Mouse (Mus musculus) ES-Bruce4 (cell line): ENCODE data around the gene Sptbn4. TPM values are rescaled to one million over a fixed set of nuclear protein-coding genes. Genes with fewer than 3 reads are reported as not detected.

ENCODE experiments used
- H3K27ac ChIP-seq: 2 replicates; pipeline ENCODE4 v1.5.1; 2012; ENCODE audit warnings: low read length, inconsistent platforms; ENCODE audit not compliant: insufficient read depth
- H3K27me3 ChIP-seq: 2 replicates; pipeline ENCODE4 v1.6.1; 2012; ENCODE audit warnings: mild to moderate bottlenecking, low read length, inconsistent platforms; ENCODE audit not compliant: control insufficient read depth, poor library complexity, insufficient read depth, severe bottlenecking
- H3K36me3 ChIP-seq: 2 replicates; pipeline ENCODE4 v1.6.1; 2012; ENCODE audit warnings: inconsistent platforms, mild to moderate bottlenecking, low read length, moderate library complexity; ENCODE audit not compliant: control insufficient read depth, poor library complexity, insufficient read depth, severe bottlenecking
- H3K4me1 ChIP-seq: one replicate; pipeline ENCODE4 v1.8.1; 2011; ENCODE audit warnings: low read length; ENCODE audit not compliant: control insufficient read depth, insufficient read depth
- H3K4me3 ChIP-seq: 2 replicates; pipeline ENCODE4 v1.5.1; 2011; ENCODE audit warnings: low read depth, mild to moderate bottlenecking, low read length
- H3K9ac ChIP-seq: 2 replicates; pipeline ENCODE4 v1.6.1; 2012; ENCODE audit warnings: low read depth, mild to moderate bottlenecking, inconsistent platforms; ENCODE audit not compliant: poor library complexity, severe bottlenecking
- H3K9me3 ChIP-seq: replicated peaks from 2 replicates; pipeline ENCODE4 v1.6.1; 2012; ENCODE audit warnings: mild to moderate bottlenecking, low read length, inconsistent platforms; ENCODE audit not compliant: control insufficient read depth, poor library complexity, insufficient read depth, severe bottlenecking
- CTCF ChIP-seq: IDR thresholded peaks from one replicate; pipeline ENCODE4 v1.8.1; 2011; ENCODE audit warnings: low read depth, low read length
- EP300 ChIP-seq: IDR thresholded peaks from 2 replicates; pipeline ENCODE4 v1.6.1; 2011; ENCODE audit warnings: low read depth, low read length; ENCODE audit not compliant: insufficient read depth
- POLR2A ChIP-seq: IDR thresholded peaks from one replicate; pipeline ENCODE4 v1.8.1; 2011; ENCODE audit warnings: low read length; ENCODE audit not compliant: insufficient read depth
- polyA plus RNA-seq: library from polyadenylated mRNA; stranded (reverse); fragments of >200 nt; gene quantifications from 2 replicates; pipeline ENCODE4 v1.2.4, GENCODE M21; 2011; ENCODE audit warnings: low read depth; ENCODE audit not compliant: missing spikeins, insufficient read depth, insufficient read length

Sptbn4 gene
- polyA plus RNA-seq, 1 experiment = 6.0 TPM

DNA sequence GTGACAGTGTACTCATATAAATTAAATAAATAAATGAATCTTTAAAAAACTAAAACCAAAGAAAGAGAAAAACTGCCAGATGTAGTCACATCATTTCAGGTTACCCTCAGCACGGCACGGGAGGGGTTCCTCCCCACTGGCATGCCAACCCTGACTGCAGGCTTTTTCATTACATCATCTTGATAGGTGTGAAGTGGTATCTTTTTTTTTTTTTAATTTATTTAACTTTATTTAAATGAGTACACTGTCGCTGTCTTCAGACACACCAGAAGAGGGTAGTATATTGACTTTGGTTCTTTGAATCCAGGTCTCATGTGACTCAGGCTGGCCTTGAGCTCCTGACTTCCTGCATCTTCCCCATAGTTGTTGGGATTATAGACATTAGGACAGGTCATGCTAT, 7.8 kb upstream of the Sptbn4 start:
- Histone ChIP-seq H3K4me3 (no peak overlapping the region), H3K9me3 (no peaks in the 10 kb centered on the region), H3K9ac (no peak overlapping the region), H3K27me3 (no peaks in the 10 kb centered on the region), H3K4me1 (no peaks in the 10 kb centered on the region), H3K27ac (no peak overlapping the region), H3K36me3 (no peaks in the 10 kb centered on the region)
- no peak for TF ChIP-seq EP300
- TF ChIP-seq POLR2A = no peak
- TF ChIP-seq CTCF = no peak

DNA sequence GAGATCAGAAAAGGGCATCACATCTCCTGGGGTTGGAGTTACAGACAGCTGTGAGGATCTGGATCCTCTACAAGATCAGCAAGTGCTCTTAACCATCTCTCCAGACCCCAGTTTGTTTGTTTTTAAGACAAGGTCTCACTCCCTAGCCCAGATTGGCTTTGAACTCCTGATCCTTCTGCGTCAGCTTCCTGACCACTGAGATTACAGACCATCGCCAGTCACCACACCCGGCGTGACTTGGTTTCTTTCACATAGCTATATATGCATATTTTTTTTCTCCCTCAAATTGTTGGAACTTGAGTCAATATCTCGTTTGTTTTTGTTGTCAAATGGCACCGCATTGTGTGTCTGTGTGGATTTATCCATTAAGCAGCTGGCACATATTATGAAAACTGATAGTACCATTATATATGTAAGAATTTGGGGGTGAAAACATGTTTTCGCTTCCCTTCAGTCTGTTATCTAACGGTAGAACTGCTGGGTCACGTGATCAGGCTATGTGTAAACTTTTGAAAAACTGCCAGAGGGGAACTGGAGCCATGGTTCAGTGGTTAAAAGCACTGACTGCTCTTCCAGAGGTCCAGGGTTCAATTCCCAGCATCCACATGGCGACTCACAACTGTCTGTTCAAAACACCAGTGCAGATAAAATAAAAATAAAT, 7.1 kb upstream of the Sptbn4 start:
- no peak overlapping the region for H3K9ac ChIP-seq
- H3K36me3 ChIP-seq = no peaks in the 10 kb centered on the region
- H3K4me3 ChIP-seq = no peak overlapping the region
- H3K27ac ChIP-seq = no peak overlapping the region
- H3K27me3 ChIP-seq = no peaks in the 10 kb centered on the region
- no peaks in the 10 kb centered on the region for H3K9me3 ChIP-seq
- no peak for TF ChIP-seq EP300
- no peaks in the 10 kb centered on the region for H3K4me1 ChIP-seq

DNA sequence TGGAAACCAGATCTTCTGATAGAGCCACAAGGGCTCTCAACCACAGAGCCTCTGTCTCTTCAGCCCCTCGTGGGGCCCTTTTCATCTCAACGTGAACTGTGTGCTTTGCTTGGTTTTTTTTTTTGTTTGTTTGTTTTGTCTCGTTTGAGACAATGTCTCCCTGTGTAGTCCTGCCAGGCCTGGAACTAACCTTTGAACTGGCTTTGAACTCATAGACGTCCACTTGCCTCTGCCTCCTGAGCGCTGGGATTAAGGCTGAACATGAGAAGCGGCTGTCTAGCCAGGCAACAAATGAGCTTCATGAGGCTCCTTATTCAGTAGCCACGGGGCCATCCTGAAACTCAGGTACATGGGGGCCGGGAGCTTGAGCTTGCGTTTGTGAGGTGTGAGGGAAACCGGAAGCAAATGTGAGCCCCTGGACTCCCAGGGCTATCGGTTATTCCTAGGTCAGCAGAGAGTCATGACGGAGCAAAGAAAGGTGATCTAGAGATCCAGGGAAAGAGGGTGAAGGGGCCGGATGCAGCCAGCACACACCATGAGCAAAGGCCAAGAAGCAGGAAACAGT, 4.8 kb upstream of the Sptbn4 start:
- H3K27me3 ChIP-seq = no peaks in the 10 kb centered on the region
- no peaks in the 10 kb centered on the region for H3K9me3 ChIP-seq
- no peaks in the 10 kb centered on the region for H3K36me3 ChIP-seq
- H3K4me3 ChIP-seq = no peak overlapping the region
- H3K4me1 ChIP-seq = no peaks in the 10 kb centered on the region
- TF ChIP-seq EP300 (no peak), POLR2A (no peak), CTCF (no peak)
- no peak overlapping the region for H3K27ac ChIP-seq
- no peak overlapping the region for H3K9ac ChIP-seq

DNA sequence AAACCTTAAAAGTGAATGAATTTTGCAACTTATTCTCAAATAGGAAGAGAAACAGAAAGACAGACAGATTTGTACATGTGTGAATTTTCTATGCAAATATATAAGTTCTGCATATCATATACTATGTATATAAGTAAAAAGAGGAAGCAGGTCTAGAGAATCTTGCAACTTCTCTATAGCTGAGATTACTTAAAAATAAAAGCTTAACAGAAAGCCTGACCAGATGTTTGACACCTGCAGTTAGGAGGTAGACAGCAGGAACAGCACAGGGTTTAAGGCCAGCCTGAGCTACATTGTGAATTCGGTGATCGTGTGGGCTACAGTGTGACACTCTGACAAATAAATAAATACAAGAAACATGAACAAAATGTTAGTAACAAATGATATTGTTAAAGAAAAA, 3.9 kb upstream of the Sptbn4 start:
- no peaks in the 10 kb centered on the region for H3K36me3 ChIP-seq
- TF ChIP-seq EP300 (no peak), CTCF (no peak), POLR2A (no peak)
- H3K27me3 ChIP-seq = no peaks in the 10 kb centered on the region
- no peaks in the 10 kb centered on the region for H3K9me3 ChIP-seq
- no peaks in the 10 kb centered on the region for H3K4me1 ChIP-seq
- H3K4me3 ChIP-seq = no peak overlapping the region
- H3K9ac ChIP-seq = no peak overlapping the region
- H3K27ac ChIP-seq = no peak overlapping the region

DNA sequence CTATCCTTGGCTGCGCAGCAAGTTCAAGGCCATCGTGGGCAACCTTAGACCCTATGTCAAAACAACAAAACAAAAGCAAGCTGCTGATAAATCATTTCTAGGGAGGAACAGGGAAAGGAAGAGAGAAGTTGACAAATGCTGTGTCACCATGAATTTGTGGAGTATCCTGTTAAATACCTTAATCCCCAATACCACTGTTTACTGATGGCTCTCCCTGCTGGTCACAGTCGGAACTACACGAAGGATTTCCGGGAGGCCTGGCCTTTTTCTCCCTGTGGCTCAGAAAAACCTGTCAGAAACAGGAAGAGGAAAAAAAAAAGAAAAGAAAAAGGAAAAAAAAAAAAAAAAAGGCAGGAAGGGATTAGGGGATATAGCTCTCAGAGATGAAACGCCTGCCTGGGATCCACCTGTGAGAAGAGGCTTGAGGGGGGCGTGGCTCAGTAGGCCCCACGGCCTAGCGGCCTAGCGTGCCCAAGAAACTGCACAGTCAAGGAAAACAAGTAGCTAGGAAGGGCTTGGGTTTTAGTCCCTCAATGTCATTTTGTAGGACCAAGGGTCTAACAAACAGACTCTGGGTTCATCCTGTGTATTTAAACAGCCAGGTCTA, 1.9 kb upstream of the Sptbn4 start:
- Histone ChIP-seq H3K36me3 (no peaks in the 10 kb centered on the region), H3K4me1 (no peaks in the 10 kb centered on the region), H3K9ac (peak overlapping the region; percentile 32; the same call in 1 of the 2 replicates), H3K4me3 (no peak overlapping the region), H3K9me3 (no peaks in the 10 kb centered on the region), H3K27me3 (no peaks in the 10 kb centered on the region; the same call in 1 of the 2 replicates), H3K27ac (peak overlapping the region; percentile 53)
- TF ChIP-seq CTCF (peak; percentile 43), EP300 (no peak)

DNA sequence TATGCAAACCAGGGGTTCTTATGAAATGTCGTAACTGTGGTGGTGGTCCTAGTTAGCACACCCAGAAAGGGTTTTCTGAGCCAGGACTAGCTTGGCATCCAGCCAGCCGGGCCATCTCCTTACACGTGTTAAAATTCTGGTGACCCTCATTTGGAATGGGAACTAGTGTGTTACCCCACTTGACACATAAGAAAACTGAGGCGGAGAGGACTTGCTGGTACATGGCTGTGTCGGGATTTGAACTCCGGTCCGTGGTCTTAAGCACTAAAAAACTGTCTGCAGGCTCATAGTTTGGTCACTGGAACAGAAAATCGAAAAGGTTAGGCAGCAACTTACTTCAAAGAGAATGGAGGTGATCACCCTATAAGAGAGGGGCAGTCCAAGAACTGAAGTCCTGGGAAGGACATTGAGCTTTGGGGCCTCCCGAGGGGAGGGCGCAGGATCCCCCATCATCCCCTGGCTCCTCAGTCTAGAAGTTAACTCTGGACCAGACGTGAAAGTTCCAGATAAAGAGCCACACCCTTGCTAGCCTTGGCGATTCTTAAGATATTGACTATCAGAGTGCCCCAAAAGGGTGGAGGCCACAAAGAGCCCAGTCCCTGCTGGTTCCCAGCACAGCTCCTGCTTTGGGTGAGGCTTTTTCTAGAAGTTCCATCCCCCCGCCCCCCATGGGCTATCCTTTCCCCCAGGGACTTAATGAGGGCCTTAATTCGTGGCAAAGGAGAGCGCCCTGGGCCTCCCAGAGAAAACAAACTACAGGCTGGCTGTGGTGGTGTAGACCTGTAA, 1.1 kb upstream of the Sptbn4 start:
- Histone ChIP-seq H3K9ac (peak overlapping the region; percentile 32), H3K9me3 (no peaks in the 10 kb centered on the region), H3K36me3 (no peaks in the 10 kb centered on the region), H3K27ac (peak overlapping the region; percentile 53), H3K4me1 (no peaks in the 10 kb centered on the region), H3K27me3 (no peaks in the 10 kb centered on the region; the same call in 1 of the 2 replicates), H3K4me3 (peak overlapping the region; percentile 72)
- TF ChIP-seq CTCF (no peak), EP300 (no peak), POLR2A (no peak)
